Mouse (Mus musculus) layer of hippocampus, adult 9-10 months (tissue): ENCODE results near the gene Kcng4.

Experiments
- DNase-seq: peaks from one replicate; pipeline ENCODE4 v3.0.0; 2022; ENCODE audit warnings: low spot score

Gene Kcng4

DNA sequence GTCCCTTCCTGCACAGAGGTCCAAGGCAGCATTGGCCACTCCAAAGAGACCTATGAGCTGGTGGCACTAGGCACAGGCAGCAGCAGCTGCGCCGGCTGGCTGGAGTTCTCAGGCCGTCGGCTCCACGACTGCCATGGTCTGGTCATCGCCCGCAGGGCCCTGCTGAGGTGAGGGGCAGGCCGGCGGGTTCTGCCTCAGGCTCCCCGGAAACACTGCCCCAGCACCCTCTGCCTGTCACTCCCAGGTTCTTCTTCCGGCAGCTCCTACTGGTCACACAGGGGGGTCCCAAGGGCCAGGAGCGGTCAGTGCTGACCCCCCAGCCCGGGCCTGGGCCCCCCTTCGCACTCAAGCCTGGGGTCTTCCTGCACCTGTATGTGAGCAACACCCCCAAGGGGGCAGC is 20.4 kb downstream of the Kcng4 start:
- DNase-seq, result no peak

DNA sequence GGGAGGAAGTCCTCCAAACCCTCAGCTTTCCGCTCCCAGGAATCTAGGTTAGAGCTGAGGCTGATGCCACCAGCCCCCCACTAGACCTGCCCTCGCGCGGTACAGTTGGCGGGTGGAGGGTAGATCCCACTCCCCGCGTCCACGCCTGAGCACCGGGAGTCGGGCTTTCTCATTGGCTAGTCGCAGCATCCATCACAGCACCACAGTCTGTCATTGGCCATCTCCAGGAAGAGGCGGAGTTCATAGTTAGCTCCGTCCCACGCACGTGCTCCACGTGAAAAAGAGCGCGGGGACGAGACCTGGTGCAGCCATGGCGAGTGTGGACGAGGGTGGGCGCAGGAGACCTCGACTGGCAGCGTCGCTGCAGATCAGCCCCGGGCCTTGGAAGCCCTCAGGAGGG is 23.0 kb downstream of the Kcng4 start, which contains the start of gene Adad2:
Gene Adad2, plus strand, starts transcription at position 277 of the 400 bp plus-strand sequence.
- DNase-seq, result no peak

DNA sequence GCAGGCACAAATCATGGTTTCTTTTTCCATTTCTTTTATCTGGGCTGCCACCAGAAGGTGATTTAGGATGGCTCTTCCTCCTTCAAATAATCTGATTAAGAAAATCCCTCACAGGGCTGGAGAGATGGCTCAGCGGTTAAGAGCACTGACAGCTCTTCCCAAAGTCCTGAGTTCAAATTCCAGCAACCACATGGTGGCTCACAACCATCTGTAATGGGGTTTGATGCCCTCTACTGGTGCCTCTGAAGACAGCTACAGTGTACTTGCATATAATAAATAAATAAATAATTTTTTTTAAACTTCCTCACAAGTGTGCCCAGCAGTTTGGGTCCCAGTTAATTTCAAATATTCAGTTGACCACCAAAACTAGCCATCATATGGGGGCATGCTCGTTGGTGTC is 29.3 kb downstream of the Kcng4 start:
- no peak for DNase-seq

DNA sequence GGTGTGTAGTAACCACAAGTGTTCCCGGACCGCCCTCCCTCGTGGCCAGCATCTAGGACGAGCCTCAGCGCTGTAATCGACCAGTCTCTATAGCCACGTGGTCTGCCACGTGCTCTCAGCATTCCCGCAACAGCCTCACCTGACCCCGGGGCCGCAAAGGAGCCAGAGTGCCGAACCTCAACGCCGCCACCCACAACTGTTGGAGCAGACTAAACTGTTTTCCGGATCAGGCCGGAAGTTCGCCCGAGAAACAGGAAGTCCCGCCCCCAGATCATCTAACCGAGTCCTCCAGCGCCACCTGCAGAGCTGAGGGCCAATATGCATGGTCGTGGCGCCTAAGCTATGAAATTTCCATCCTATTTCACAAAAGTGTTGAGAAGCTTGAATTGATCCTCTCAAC is 30.5 kb downstream of the Kcng4 start, which contains the start of gene Taf1c:
Gene Taf1c, minus strand, starts transcription at position 227 of the 400 bp plus-strand sequence.
- DNase-seq, result peak; percentile 87

DNA sequence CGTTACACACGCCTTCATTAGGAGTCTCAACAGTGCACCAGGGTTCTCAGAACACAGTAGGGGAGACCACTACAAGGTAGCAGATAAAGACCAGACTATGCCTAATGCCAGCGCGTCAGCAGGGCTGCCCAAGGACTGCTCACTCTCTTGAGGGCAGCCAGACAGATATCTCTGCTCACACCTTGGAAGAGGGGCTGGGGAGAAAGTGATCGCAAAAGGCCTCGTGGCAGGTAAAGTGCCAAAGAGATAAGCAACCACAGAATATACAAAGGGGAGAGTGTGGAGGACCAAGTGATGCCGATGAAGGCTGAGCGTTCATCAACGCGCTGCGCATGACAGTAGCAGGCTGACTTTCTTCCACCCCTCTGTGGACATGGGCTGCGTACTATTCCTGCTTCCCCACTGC is 31.1 kb downstream of the Kcng4 start:
- no peak for DNase-seq

DNA sequence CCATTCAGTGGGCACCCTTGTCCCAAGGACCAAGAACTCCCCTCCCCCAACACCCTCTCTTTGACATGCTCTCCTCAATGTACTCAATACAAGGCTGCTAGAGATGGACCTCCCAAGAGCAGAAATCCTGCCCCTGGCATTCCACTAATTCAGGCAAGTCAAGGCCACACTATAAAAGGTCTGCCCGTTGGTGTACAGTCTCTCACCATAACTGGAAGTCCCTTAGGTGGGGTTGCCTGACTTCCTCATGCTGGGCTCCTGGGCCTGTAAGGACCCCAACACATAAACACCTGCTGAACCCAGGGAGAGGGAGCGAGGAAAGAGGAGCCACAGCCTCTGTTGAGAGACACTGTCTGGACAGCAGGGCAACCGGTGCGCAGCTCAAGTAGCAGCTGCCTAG is 31.7 kb downstream of the Kcng4 start:
- DNase-seq, result no peak

DNA sequence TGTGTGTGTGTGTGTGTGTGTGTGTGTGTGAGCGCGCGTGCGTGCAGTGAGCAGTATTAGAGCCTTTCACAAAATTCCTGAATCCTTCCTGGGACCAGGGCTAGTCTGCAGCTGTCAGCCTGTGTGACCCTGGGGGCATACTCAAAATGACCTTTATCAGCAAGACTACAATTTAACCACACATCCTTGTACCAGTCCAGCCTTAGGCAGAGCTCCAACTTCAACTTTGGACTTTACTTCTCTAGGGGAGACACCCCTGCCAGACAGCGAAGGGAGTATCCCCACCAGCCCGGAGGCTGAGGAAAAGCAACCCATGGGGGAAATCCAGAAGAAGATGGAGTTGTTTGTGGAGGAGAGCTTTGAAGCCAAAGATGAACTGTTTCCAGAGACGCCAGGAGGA is 44.0 kb downstream of the Kcng4 start:
- no peak for DNase-seq

DNA sequence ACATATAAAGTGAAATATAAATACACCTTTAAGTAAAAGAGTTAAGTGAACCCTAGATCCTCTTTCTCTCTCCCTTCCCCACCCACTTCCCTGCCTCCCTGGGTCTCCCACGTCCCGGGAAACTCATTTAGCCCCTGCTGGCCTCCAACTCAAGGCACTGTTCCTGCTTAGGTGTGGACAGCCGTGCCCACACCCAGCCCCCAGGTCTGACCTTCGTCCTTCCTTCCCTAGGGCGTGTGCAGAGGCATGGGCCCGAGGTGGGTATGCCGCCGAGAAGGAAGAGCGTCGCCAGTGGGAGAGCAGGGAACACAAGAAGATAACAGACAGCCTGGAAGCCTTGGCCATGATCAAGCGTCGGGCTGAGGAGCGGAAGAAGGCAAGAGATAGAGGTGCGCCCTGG is 45.1 kb downstream of the Kcng4 start:
- DNase-seq, result no peak

DNA sequence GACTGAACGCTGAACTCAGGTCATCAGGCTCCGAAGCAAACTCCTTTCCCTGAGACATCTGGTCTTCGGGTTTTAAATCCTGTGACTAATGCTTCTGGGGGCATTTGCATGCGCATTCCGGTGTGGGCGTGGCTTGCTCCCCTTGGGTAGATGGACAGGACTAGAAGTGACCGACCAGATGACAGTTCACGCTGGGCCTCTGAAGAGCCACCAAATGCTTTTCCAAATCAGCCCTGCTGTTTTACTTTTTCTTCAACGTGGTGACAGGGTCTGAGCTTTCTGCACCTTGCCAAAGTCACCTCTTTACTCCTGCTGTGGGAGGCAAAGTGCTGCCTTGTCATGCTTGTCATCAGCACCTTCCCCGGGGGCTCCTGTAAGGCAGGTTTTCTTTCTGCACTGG is 46.6 kb downstream of the Kcng4 start:
- DNase-seq, result no peak

DNA sequence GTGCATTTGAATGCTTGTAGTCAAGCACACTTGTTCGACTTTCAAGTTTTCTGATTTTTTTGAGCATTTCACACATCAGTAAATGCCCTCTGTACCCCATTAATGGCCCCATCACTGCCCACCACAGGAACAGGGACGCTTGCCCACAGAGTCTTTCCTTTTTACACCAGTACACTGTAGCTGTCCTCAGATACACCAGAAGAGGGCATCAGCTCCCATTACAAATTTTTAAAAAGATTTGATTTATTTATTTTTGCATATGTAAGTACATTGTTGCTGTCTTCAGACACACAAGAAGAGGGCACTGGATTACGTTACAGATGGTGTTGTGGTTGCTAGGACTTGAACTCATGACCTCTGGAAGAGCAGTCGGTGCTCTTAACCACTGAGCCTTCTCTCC is 47.2 kb downstream of the Kcng4 start:
- DNase-seq, result no peak

DNA sequence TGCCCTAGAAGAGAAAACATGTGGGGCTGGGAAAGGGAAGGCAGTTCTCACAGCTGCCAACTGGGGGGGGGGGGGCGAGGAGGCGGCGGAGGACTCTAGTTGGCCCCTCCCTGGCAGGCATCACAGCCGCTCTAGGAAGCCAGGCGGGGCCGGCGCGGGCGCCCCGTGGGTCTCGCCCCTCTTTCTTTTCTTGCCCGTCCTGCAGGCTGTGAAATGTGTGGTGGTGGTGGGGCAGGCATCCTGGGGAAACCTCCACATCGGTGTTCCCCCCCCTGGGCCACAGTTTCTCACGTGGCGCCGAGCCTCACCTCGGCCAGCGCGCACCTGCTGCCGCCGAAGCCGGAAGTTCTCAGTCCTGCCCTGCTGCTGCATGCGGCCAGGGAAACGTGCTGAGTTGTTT is 49.6 kb downstream of the Kcng4 start:
- DNase-seq, result no peak

DNA sequence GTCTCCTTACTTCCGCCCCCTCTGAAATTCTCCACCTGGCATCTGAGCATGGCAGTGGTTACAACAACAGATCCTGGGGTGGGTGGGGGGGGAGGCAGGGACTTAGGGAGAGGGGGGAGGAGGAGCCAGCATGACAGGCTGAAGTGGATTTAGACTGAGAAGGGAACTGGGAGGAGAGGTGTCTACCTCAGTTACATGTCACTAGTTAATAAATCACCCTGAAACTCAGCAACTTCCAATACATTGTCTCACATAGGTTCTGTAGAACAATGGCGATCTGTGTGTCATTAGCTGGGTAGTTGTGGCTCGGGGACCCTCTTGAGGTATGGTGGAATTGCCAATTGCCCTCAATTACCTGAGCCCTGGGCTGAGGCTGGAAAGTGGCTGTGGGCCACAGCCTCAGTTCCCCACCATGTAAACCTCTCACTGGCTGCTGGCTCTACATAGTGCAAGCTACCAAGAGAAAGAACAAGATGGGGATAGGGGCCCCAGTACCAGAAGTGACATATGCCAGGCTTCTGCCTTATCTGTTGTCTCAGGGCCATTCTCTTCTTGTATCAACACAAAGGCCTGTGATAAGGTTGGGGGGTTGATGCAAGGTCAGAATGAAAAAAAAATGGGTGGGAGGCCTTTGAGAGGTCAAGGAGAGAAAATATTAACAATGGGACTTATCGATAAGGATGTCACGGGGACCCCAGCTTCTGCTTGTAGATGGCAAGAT is 54.9 kb downstream of the Kcng4 start:
- DNase-seq, result no peak

DNA sequence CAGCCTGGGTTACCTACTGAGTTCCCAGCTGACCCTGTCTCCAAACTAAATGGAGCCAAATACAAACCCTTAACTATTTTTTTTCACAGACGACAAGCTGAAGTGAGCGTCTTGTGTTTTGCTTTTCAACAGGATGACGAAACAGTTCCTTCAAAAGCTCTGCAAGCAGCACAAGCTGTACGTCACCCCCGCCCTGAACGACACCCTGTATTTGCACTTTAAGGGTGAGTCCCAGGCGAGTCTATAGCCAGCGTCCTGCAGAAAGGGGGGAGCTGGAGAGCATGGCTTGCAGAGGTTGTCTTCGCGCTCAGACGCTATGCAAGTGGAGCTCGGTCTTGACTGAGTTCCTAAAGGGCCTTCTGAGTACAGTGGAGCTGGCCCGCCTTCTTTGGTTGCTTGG is 56.4 kb downstream of the Kcng4 start:
- no peak for DNase-seq

DNA sequence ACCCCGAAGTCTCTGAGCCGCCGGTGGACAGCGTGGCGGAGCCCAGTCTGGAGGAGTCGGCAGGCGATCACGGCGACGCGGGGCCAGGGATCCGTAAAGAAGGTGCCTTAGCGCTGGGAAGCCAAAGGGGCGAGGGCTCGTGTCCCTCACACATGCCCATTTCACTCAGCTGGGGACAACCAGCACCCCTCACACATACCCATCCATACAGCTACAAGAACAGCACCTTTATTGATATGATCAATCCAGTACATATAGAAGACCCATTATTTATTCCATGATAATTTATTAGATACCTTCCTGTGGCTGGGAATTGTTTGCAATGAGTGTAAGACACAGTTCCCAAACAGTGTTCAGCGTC is 60.1 kb downstream of the Kcng4 start:
- DNase-seq, result no peak

DNA sequence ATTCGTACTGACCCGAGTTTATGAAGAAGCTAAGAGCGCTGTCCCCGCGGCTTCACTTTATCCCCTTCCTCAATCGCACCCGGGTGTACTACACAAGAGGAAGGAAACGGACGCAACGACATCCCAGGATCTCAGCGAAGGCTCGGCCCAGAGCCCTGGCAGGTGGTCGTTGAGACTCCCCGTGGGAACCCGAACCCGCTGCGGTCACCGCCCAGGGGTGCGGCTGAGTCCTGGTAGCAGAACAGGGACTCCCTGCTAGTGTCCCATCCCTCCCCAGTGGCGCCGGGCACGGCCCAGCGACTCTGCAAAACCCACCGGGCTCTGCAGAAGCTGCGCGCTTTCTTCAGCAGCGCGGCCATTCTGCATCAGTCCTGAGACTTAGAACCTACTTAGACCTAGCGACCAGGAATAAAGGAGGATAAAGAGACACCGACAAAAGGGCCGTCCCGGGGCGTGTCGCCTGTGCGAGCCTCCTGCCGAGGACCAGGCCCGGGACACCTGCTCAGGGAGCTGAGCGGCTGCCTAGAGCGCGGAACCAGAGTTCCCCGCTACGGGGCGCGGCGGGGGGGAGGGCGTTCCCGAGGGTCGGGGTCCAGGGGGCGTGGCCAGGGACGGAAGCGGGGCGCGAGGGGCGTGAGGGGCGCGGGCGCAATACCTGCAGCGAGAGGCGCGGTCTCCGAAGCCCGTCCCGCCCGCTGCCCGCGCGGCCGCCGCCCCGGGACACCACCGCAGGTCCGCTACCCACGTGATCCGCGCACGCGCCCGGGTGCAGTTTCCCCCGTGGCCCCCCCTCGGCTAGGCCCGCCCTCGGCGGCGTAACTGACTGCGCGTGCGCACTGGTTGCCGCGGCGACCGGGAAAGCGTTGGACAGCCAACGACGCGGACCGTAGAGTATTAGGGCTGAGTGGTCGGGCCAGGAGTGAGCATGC is 60.8 kb downstream of the Kcng4 start, which contains the start of the genes Hsdl1 and Dnaaf1:
Gene Hsdl1, minus strand, starts transcription at position 747 of the 929 bp plus-strand sequence.
Gene Dnaaf1, plus strand, starts transcription at position 799 of the 929 bp plus-strand sequence.
- DNase-seq, result peak; percentile 70
